Mouse (Mus musculus): Measurements from ENCODE around the gene Snx27. TPM values are rescaled to one million over a fixed set of nuclear protein-coding genes. Genes with fewer than 3 reads are reported as not detected.

Snx27 gene
- polyA plus RNA-seq, 1 experiment, result 2.3 TPM

- TF ChIP-seq GATA1 (IDR thresholded peaks at IDR 0.05; ENCODE audit: borderline replicate concordance, low read length) (no peak), FLI1 (IDR thresholded peaks at IDR 0.05; ENCODE audit: low read length) (no peak)
- Histone ChIP-seq H3K27me3 (replicated peaks) (no peaks in the 10 kb centered on the region), H3K36me3 (replicated peaks; ENCODE audit: low read length) (peaks cover 29% of the 10 kb centered on the region), H3K4me3 (replicated peaks) (no peak overlapping the region), H3K4me1 (peaks cover 12% of the 10 kb centered on the region; the same call in 1 of the 2 replicates), H3K9me3 (no peaks in the 10 kb centered on the region)
These were observed 48.5 kb downstream of the Snx27 start for GRCm38 (mm10) chr3:94533968-94534367.

DNA sequence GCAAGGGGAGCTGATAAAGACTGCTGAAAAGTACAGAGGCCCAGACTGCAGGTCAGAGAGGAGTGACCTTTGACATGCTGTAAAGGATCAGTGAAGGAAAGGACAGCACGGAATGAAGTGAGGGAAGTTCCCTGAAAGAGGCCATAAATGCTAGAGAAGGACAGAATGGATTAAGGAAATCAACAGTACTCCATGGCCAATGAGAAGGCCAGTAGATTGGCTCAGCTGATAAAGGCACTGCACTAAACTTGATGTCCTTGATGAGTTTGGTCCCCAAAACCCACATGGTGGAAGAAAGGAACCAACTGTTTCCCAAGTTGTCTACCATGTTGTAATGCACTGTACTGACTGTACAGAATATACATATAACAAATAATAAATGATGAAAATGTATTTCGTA is 55.8 kb downstream of the Snx27 start:
- Histone ChIP-seq H3K4me1 (peaks cover 3% of the 10 kb centered on the region; the same call in 1 of the 2 replicates), H3K36me3 (replicated peaks; ENCODE audit: low read length) (peaks cover 80% of the 10 kb centered on the region), H3K4me3 (replicated peaks) (no peak overlapping the region), H3K27me3 (replicated peaks) (no peaks in the 10 kb centered on the region), H3K9me3 (no peaks in the 10 kb centered on the region)
- TF ChIP-seq GATA1 (IDR thresholded peaks at IDR 0.05; ENCODE audit: borderline replicate concordance, low read length) (no peak), FLI1 (IDR thresholded peaks at IDR 0.05; ENCODE audit: low read length) (no peak)

DNA sequence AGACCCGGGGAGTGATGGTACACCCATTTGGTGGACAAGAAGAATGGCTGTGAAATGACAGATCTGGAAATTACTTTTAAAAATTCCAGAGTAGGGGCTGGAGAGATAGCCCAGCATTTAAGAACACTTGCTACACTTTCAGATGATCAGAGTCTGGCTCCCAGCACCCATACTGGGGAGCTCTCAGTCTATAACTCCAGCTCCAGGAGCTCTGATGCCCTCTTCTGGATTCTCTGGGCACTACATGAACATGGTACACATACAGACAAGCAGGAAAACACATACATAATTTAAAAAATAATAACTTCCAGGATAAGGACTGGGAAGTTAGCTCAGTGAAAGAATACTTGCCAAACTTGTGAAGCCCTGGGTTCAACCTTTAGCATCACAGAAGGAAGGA is 75.9 kb downstream of the Snx27 start:
- peaks cover 71% of the 10 kb centered on the region for H3K36me3 ChIP-seq (replicated peaks; ENCODE audit: low read length)
- H3K4me1 ChIP-seq, result peaks cover 5% of the 10 kb centered on the region; the same call in 1 of the 2 replicates
- TF ChIP-seq FLI1 (IDR thresholded peaks at IDR 0.05; ENCODE audit: low read length) (no peak), GATA1 (IDR thresholded peaks at IDR 0.05; ENCODE audit: borderline replicate concordance, low read length) (no peak)
- H3K9me3 ChIP-seq, result no peaks in the 10 kb centered on the region
- no peaks in the 10 kb centered on the region for H3K27me3 ChIP-seq (replicated peaks)
- H3K4me3 ChIP-seq (replicated peaks), result no peak overlapping the region

- no peak for TF ChIP-seq FLI1 (IDR thresholded peaks at IDR 0.05; ENCODE audit: low read length)
- no peak for TF ChIP-seq GATA1 (IDR thresholded peaks at IDR 0.05; ENCODE audit: borderline replicate concordance, low read length)
- Histone ChIP-seq H3K9me3 (no peaks in the 10 kb centered on the region), H3K4me3 (replicated peaks) (no peak overlapping the region), H3K36me3 (replicated peaks; ENCODE audit: low read length) (peaks cover 77% of the 10 kb centered on the region), H3K4me1 (no peaks in the 10 kb centered on the region), H3K27me3 (replicated peaks) (no peaks in the 10 kb centered on the region)
These were observed 80.3 kb downstream of the Snx27 start for GRCm38 (mm10) chr3:94502243-94502642.

DNA sequence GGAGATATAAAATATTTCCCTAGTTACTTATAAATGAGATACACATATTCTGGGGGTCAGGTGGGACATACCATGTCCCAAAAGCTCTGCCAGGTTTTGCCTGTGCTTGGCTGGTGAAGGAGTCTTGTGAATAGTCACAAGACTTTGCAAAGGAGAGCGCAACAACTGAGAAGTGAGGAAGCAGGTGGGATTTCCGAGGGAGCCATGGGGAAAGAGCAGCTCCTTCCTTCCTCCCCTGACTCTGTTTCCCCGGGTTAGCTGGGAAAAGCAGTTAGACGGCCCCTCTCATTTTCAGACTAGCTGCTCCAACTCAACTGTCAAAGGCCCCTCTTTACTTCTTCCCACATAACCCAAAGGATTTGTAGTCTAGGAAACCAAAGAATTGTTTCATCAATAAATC is 85.4 kb downstream of the Snx27 start:
- Histone ChIP-seq H3K4me1 (no peaks in the 10 kb centered on the region), H3K4me3 (replicated peaks) (no peak overlapping the region), H3K36me3 (replicated peaks; ENCODE audit: low read length) (peaks cover 94% of the 10 kb centered on the region), H3K27me3 (replicated peaks) (no peaks in the 10 kb centered on the region), H3K9me3 (no peaks in the 10 kb centered on the region)
- TF ChIP-seq GATA1 (IDR thresholded peaks at IDR 0.05; ENCODE audit: borderline replicate concordance, low read length) (no peak), FLI1 (IDR thresholded peaks at IDR 0.05; ENCODE audit: low read length) (no peak)

DNA sequence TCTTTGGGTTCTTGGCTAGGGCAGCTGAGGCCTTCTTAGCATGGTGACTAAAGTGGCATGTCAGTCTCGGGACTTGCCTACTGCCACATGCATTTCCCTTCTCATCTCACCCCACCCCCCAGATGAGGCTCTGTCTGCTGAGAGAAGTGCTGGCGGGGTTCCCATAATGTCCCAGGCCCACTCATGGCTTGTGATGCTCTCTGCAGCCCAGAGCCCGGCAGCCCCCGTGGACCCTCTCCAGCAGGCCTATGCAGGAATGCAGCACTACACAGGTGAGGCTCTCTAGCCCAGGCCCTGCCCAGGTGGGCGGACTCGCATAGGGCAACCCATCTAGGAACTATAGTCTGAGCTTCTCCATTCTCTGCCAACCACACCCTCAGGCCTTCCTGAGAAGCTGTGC is 94.9 kb downstream of the Snx27 start:
- peaks cover 10% of the 10 kb centered on the region for H3K27me3 ChIP-seq (replicated peaks)
- peaks cover 13% of the 10 kb centered on the region for H3K4me1 ChIP-seq
- 0 out of 2 replicates have a peak, but pooled peaks cover 2% of the 10 kb centered on the region for H3K9me3 ChIP-seq
- H3K4me3 ChIP-seq (replicated peaks), result no peak overlapping the region
- TF ChIP-seq FLI1 (IDR thresholded peaks at IDR 0.05; ENCODE audit: low read length), result no peak
- no peak for TF ChIP-seq GATA1 (IDR thresholded peaks at IDR 0.05; ENCODE audit: borderline replicate concordance, low read length)
- peaks cover 5% of the 10 kb centered on the region for H3K36me3 ChIP-seq (replicated peaks; ENCODE audit: low read length)

- Histone ChIP-seq H3K4me3 (replicated peaks) (no peak overlapping the region), H3K4me1 (peaks cover 30% of the 10 kb centered on the region), H3K27me3 (replicated peaks) (peaks cover 24% of the 10 kb centered on the region), H3K9me3 (0 out of 2 replicates have a peak, but pooled peaks cover 2% of the 10 kb centered on the region), H3K36me3 (replicated peaks; ENCODE audit: low read length) (no peaks in the 10 kb centered on the region)
- TF ChIP-seq GATA1 (IDR thresholded peaks at IDR 0.05; ENCODE audit: borderline replicate concordance, low read length), result no peak
- no peak for TF ChIP-seq FLI1 (IDR thresholded peaks at IDR 0.05; ENCODE audit: low read length)
These were observed 96.6 kb downstream of the Snx27 start for GRCm38 (mm10) chr3:94485922-94486321.

DNA sequence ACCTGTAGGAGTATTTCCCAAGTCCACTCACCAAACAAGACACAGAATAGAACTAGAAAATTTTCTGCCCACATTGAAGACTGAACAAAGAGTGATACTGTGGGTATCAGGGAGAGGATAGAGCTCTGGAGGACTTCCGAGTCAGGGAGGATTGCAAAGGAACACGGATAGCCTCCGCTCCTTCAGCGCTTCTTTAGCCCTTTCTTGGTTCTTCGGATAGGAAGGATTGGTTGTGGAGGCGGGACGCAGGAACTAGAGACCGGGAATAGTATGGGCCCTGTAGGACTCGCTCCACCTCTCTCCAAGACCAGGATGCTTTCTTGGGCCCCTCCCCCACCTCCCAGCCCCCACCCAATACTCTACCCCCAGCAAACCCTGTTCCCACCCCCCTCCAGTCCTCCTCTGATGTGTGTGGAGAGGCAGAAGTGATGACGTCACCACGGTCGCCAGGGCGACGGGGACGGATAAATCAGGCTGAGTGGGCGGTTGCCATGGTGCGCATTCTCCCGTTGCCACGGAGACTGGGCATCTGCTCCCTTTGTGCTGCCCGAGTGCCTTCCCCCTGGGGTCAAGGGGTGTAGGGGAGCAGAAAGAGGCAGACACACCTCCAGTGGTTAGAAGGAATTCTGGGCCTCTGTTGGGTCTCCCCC is 98.6 kb downstream of the Snx27 start:
- H3K4me1 ChIP-seq, result peaks cover 32% of the 10 kb centered on the region
- H3K9me3 ChIP-seq, result 0 out of 2 replicates have a peak, but pooled peaks cover 2% of the 10 kb centered on the region
- H3K27me3 ChIP-seq (replicated peaks), result peaks cover 44% of the 10 kb centered on the region
- no peaks in the 10 kb centered on the region for H3K36me3 ChIP-seq (replicated peaks; ENCODE audit: low read length)
- TF ChIP-seq FLI1 (IDR thresholded peaks at IDR 0.05; ENCODE audit: low read length), result no peak
- TF ChIP-seq GATA1 (IDR thresholded peaks at IDR 0.05; ENCODE audit: borderline replicate concordance, low read length), result no peak
- H3K4me3 ChIP-seq (replicated peaks), result no peak overlapping the region

GRCm38 (mm10) chr3:94482764-94483385 is 99.6 kb downstream of the Snx27 start:
- Histone ChIP-seq H3K36me3 (replicated peaks; ENCODE audit: low read length) (no peaks in the 10 kb centered on the region), H3K4me1 (peaks cover 32% of the 10 kb centered on the region), H3K9me3 (0 out of 2 replicates have a peak, but pooled peaks cover 2% of the 10 kb centered on the region), H3K27me3 (replicated peaks) (peaks cover 52% of the 10 kb centered on the region), H3K4me3 (replicated peaks) (no peak overlapping the region)
- TF ChIP-seq FLI1 (IDR thresholded peaks at IDR 0.05; ENCODE audit: low read length) (no peak), GATA1 (IDR thresholded peaks at IDR 0.05; ENCODE audit: borderline replicate concordance, low read length) (no peak)

DNA sequence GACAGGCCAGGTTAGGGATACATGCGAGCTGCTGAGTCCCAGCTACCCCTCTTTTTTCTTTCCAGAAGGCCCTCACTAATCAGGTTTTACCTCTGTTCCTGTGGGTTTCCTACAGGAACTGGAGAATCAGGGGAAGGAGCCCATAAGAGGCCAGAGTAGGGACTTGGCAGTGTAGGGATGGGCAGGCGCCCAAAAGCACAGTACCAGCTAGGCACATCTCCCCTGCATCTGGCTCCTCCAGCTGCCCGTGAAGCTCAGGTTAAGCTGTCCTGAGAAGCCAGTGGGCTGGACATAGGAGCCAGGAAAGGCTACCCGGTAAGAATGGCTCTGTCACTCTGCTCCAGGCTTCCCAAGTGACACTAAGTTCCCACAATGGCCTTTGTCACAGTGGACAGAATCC is 101.1 kb downstream of the Snx27 start:
- peaks cover 32% of the 10 kb centered on the region for H3K4me1 ChIP-seq
- no peaks in the 10 kb centered on the region for H3K36me3 ChIP-seq (replicated peaks; ENCODE audit: low read length)
- peaks cover 58% of the 10 kb centered on the region for H3K27me3 ChIP-seq (replicated peaks)
- H3K9me3 ChIP-seq, result 0 out of 2 replicates have a peak, but pooled peaks cover 2% of the 10 kb centered on the region
- TF ChIP-seq GATA1 (IDR thresholded peaks at IDR 0.05; ENCODE audit: borderline replicate concordance, low read length), result no peak
- no peak for TF ChIP-seq FLI1 (IDR thresholded peaks at IDR 0.05; ENCODE audit: low read length)
- H3K4me3 ChIP-seq (replicated peaks), result no peak overlapping the region
